Mouse (Mus musculus): Measurements from ENCODE around the gene Iqcc. TPM values are rescaled to one million over a fixed set of nuclear protein-coding genes. Genes with fewer than 3 reads are reported as not detected.

The Iqcc gene
- polyA plus RNA-seq (2015; fragmentation: Nextera tagmentation; extraction: Ambion mirVana) = 34.7 and 35.1 TPM in 2 replicates

DNA sequence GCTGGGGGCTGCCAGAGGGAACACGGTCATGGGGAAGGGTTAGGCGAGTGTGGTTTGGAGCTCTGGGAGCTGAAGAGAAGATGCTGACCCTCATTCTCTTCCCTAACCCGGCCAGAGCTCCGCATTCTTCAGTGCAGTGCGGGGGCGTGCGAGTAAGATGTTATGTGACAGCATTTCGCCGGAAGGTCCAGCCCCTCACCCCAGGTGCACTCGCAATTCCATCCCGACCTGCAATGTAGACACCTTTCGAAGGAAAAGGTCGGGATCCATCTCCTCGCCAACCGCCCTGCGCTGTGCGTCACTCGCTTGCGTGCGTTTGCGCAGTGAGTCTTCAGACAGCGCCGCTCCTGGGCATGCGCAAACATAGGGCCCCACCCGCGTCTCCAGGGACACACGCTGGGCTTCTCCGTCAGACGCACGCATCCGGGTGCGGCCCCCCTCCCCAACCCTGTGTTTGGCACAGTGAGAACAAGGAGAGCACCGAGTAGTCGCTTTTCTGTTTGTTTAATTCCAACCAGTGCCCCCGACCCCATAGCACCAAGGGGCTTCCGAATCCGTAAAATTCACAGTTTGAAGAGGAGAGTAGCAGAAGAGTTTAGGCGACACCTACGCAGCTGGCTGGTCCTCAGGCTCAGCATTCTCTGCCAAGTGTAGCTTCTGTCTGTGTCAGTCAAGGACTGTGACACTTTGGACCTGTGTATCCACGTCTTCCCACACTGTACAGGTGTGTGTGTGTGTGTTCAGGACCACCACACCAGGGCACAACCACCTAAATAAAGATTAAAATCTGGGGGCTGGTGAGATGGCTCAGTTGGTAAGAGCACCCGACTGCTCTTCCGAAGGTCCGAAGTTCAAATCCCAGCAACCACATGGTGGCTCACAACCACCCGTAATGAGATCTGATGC lies at the start of gene Iqcc:
Gene Iqcc (minus strand): TSS at position 314 of the 906 bp plus-strand sequence.
- peak within 1 kb of the TSS; percentile 79 for H3K4me2 ChIP-seq
- peak; percentile 90 for ATAC-seq (ENCODE audit: low read depth)
- no peaks in the 10 kb centered on the region for H3K27me3 ChIP-seq
- H3K9ac ChIP-seq = peak within 1 kb of the TSS; percentile 92
- no peaks in the 10 kb centered on the region for H3K9me3 ChIP-seq
- H3K27ac ChIP-seq (replicated peaks) = peak within 1 kb of the TSS; percentile 91
- H3K36me3 ChIP-seq = peaks cover 31% of the 10 kb centered on the region
- WGBS = 4% methylated on average over 44 of the region's 44 CpGs
- H3K4me1 ChIP-seq (replicated peaks) = peaks cover 43% of the 10 kb centered on the region
- H3K4me3 ChIP-seq = peak within 1 kb of the TSS; percentile 64

GRCm38 (mm10) chr4:129662255-129662813 lies 43.4 kb upstream of the Iqcc start:
- Histone ChIP-seq H3K4me1 (replicated peaks) (no peaks in the 10 kb centered on the region), H3K36me3 (peaks cover 62% of the 10 kb centered on the region), H3K27ac (replicated peaks) (no peak overlapping the region), H3K9ac (no peak overlapping the region), H3K27me3 (no peaks in the 10 kb centered on the region), H3K4me2 (no peak overlapping the region), H3K4me3 (no peak overlapping the region), H3K9me3 (no peaks in the 10 kb centered on the region)
- WGBS = 86% methylated on average over 3 of the region's 3 CpGs
- ATAC-seq (ENCODE audit: low read depth) = no peak

GRCm38 (mm10) chr4:129661584-129661983 lies 42.7 kb upstream of the Iqcc start:
- Histone ChIP-seq H3K36me3 (peaks cover 62% of the 10 kb centered on the region), H3K9me3 (no peaks in the 10 kb centered on the region), H3K9ac (no peak overlapping the region), H3K27me3 (no peaks in the 10 kb centered on the region), H3K4me1 (replicated peaks) (no peaks in the 10 kb centered on the region), H3K4me3 (no peak overlapping the region), H3K27ac (replicated peaks) (no peak overlapping the region), H3K4me2 (no peak overlapping the region)
- WGBS = 92% methylated on average over 3 of the region's 3 CpGs
- no peak for ATAC-seq (ENCODE audit: low read depth)

DNA sequence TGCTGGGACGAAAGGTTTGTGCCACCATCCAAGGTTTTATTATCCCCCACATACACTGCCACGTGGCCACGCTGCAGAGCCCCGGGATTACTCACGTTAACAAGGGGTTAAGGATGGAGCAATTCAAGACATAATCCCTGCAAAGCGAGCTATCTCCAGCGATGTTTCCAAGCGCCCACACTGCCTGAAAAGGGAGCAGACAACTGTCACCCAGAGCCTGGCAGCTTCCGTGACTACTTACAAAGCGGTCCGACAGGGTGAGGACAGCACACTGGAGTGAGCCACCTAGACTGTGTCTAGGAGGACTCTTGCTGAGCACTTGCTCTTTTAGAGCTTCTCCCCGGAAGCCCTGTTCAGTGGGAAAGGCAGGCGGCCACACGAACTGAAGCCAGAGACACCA lies 35.9 kb upstream of the Iqcc start:
- Histone ChIP-seq H3K4me1 (replicated peaks) (no peaks in the 10 kb centered on the region), H3K27me3 (no peaks in the 10 kb centered on the region), H3K9me3 (no peaks in the 10 kb centered on the region), H3K36me3 (peaks cover 94% of the 10 kb centered on the region), H3K9ac (no peak overlapping the region), H3K4me3 (no peak overlapping the region), H3K27ac (replicated peaks) (no peak overlapping the region), H3K4me2 (no peak overlapping the region)
- ATAC-seq (ENCODE audit: low read depth) = no peak
- WGBS = 92% methylated on average over 14 of the region's 14 CpGs

DNA sequence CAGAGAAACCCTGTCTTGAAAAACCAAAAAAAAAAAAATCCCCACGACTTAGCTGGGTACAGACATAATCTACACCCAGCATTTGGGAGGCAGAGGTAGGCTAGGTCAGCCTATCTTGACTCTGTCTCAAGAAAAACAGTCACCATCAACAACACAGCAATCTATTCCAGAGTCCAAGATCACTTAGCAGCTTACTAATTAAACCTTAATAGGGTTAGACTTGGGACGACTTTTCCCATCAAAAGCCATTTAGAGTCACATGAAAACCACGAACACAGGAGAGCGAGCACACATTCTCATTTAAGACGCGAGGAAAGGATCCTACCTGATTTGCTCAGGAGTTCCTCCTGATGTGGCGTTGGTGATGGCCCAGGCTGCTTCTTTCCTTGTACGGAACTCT lies 31.5 kb upstream of the Iqcc start:
- Histone ChIP-seq H3K27ac (replicated peaks) (no peak overlapping the region), H3K9ac (no peak overlapping the region), H3K4me3 (no peak overlapping the region), H3K36me3 (peaks cover 94% of the 10 kb centered on the region), H3K27me3 (no peaks in the 10 kb centered on the region), H3K4me1 (replicated peaks) (no peaks in the 10 kb centered on the region), H3K9me3 (no peaks in the 10 kb centered on the region), H3K4me2 (no peak overlapping the region)
- ATAC-seq (ENCODE audit: low read depth) = no peak
- 94% methylated on average over 8 of the region's 8 CpGs for WGBS

GRCm38 (mm10) chr4:129648656-129649055 lies 29.8 kb upstream of the Iqcc start:
- Histone ChIP-seq H3K9me3 (no peaks in the 10 kb centered on the region), H3K36me3 (peaks cover 90% of the 10 kb centered on the region), H3K9ac (no peak overlapping the region), H3K4me2 (no peak overlapping the region), H3K4me3 (no peak overlapping the region), H3K27me3 (no peaks in the 10 kb centered on the region), H3K27ac (replicated peaks) (no peak overlapping the region), H3K4me1 (replicated peaks) (no peaks in the 10 kb centered on the region)
- ATAC-seq (ENCODE audit: low read depth) = no peak
- 84% methylated on average over 1 of the region's 1 CpGs for WGBS

- Histone ChIP-seq H3K27ac (replicated peaks) (no peak overlapping the region), H3K4me3 (no peak overlapping the region), H3K9ac (no peak overlapping the region), H3K9me3 (no peaks in the 10 kb centered on the region), H3K4me1 (replicated peaks) (peaks cover 7% of the 10 kb centered on the region), H3K4me2 (no peak overlapping the region), H3K27me3 (no peaks in the 10 kb centered on the region), H3K36me3 (peaks cover 61% of the 10 kb centered on the region)
- no peak for ATAC-seq (ENCODE audit: low read depth)
- WGBS = 92% methylated on average over 6 of the region's 6 CpGs
Measured at GRCm38 (mm10) chr4:129645204-129645603, 26.3 kb upstream of the Iqcc start.

DNA sequence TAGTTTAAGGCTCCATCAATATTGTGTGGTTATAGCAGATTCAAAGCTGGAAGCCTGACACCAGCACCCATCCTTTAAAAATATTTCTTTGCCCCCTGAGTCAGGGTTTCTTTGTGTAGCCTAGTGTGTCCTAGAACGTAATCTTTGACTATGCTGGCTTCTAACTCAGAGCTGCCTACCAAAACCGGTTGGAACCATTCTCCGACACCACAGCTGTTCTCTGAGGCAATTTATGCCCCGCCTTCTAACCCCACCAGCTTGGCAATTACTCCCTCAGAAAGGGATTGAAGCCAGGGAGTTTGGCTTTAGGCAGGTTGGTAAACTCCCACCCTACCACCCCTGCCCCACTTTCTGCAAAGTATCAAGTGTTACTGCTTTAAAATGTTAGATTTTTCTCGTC lies 22.9 kb upstream of the Iqcc start:
- H3K27me3 ChIP-seq = no peaks in the 10 kb centered on the region
- peak overlapping the region; percentile 73 for H3K4me2 ChIP-seq
- H3K4me3 ChIP-seq = peak overlapping the region; percentile 55; the same call in 1 of the 2 replicates
- 36% methylated on average over 5 of the region's 5 CpGs for WGBS
- no peak overlapping the region for H3K27ac ChIP-seq (replicated peaks)
- H3K9me3 ChIP-seq = no peaks in the 10 kb centered on the region
- H3K9ac ChIP-seq = peak overlapping the region; percentile 41; the same call in 1 of the 2 replicates
- no peak for ATAC-seq (ENCODE audit: low read depth)
- peaks cover 37% of the 10 kb centered on the region for H3K4me1 ChIP-seq (replicated peaks)
- H3K36me3 ChIP-seq = peaks cover 50% of the 10 kb centered on the region

DNA sequence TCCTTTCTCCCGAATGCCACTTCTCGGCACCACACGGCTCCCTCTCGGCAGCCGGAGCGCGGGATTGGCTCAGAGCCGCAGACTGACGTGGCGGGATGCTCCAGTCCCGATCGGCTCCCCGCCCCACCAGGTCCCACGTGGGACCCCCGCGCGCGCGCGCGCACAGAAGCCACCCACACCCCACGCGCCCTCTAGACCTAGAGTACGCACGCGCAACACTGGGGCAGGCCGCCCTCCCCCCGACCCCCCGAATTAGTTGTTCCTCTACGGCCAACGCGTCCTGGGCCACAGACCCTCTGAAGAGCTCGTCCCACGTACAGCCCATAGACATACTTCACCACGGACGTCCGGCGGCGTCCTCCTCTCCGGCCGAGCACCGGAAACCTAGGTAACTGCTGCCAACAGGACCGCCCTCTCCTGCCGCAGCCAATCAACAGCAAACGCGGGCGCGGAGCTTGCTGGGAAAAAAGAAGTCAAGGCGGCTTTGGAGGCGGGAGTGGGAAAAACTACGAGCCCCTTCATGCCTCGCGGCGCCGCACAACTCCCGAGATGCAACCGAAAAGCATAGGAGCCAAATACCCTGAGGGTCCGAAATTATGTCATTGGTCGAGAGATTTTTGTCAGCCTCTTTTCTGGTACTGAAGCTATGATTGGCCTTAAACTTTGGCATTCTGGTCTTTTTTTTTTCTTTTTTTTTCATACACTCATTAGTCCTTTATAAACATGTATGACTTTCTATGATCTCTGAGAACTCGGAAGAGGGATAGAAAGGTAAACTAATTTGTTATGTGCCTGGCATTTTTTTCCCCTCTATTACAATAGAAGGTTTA lies 22.0 kb upstream of the Iqcc start, which contains the start of gene Txlna:
Gene Txlna (minus strand): TSS at position 428 of the 830 bp plus-strand sequence.
- WGBS = under 1% methylated on average over 60 of the region's 60 CpGs
- ATAC-seq (ENCODE audit: low read depth) = peak; percentile 98
- Histone ChIP-seq H3K36me3 (peaks cover 50% of the 10 kb centered on the region), H3K27me3 (no peaks in the 10 kb centered on the region), H3K9me3 (no peaks in the 10 kb centered on the region), H3K4me2 (peak within 1 kb of the TSS; percentile 73), H3K4me3 (peak within 1 kb of the TSS; percentile 55), H3K9ac (peak within 1 kb of the TSS; percentile 82), H3K27ac (replicated peaks) (peak within 1 kb of the TSS; percentile 92), H3K4me1 (replicated peaks) (peaks cover 38% of the 10 kb centered on the region)

DNA sequence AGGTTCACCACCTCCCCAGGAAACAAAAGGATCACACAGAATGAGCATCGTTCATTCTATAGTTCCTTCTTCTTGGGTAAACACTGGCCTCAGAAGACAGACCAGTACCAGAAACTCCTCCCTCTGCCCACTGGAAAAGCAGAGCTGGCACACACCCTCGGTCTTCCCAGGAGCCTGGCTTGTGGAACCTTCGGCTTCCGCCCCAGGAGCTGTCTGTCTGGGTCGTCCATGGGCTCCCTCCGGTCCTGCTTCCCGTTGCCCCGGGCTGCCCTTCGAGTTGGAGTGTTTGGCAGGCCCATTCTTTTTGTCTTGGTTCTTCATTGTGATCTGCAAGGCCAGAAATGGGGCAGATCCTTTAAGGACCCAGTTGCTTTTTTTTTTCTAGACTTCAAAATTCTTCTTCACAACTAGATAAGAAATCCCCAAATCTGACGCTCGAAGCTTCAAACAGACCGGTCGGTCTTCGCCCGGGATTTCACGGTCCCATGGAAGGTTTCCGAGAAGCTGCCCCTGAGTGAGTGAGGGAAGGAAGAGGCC lies 21.3 kb upstream of the Iqcc start:
- Histone ChIP-seq H3K36me3 (peaks cover 50% of the 10 kb centered on the region), H3K4me2 (peak overlapping the region; percentile 73), H3K9ac (peak overlapping the region; percentile 82), H3K9me3 (no peaks in the 10 kb centered on the region), H3K27ac (replicated peaks) (peak overlapping the region; percentile 92), H3K27me3 (no peaks in the 10 kb centered on the region), H3K4me1 (replicated peaks) (peaks cover 38% of the 10 kb centered on the region), H3K4me3 (peak overlapping the region; percentile 55)
- 3% methylated on average over 17 of the region's 17 CpGs for WGBS
- no peak for ATAC-seq (ENCODE audit: low read depth)

DNA sequence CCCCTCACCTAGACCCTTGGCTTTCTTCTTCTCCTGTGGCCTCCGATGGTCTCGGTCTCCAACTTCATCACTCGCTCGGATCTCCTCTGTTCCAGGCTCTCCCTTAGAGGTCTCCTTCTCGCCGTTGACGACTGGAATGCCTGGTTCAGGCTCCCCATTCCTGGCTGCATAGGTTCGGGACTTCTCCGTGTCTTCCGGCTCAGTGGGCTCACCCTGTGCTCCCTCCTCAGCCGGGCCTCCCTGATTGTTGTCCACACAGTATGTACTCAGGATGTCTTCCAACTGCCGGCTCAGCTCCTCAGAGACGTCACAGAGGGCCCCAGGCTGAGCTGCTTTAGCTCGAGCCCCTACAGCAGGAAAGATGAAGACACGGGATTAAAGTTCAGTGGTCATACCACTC lies 20.3 kb upstream of the Iqcc start:
- Histone ChIP-seq H3K27me3 (no peaks in the 10 kb centered on the region), H3K27ac (replicated peaks) (no peak overlapping the region), H3K4me3 (peak overlapping the region; percentile 55), H3K9ac (peak overlapping the region; percentile 82), H3K4me2 (peak overlapping the region; percentile 73), H3K36me3 (peaks cover 50% of the 10 kb centered on the region), H3K4me1 (replicated peaks) (peaks cover 38% of the 10 kb centered on the region), H3K9me3 (no peaks in the 10 kb centered on the region)
- ATAC-seq (ENCODE audit: low read depth) = no peak
- 88% methylated on average over 15 of the region's 15 CpGs for WGBS
